Mouse (Mus musculus): ENCODE results near the gene Map2k6.

GRCm38 (mm10) chr11:110438135-110438534 is 39.2 kb downstream of the Map2k6 start:
- TF ChIP-seq CTCF (IDR thresholded peaks at IDR 0.05; ENCODE audit: low read depth, low read length) = no peak
- TF ChIP-seq POLR2A (IDR thresholded peaks at IDR 0.05; ENCODE audit: extremely low read depth, insufficient read depth, low read length) = no peak

All from liver, adult 2 months (tissue).